Mouse (Mus musculus): Measurements from ENCODE around the gene Ano4. TPM values are rescaled to one million over a fixed set of nuclear protein-coding genes. Genes with fewer than 3 reads are reported as not detected.

Ano4 gene
- total and polyA plus RNA-seq, 2 experiments, result 0.09 TPM; not detected in 1

DNA sequence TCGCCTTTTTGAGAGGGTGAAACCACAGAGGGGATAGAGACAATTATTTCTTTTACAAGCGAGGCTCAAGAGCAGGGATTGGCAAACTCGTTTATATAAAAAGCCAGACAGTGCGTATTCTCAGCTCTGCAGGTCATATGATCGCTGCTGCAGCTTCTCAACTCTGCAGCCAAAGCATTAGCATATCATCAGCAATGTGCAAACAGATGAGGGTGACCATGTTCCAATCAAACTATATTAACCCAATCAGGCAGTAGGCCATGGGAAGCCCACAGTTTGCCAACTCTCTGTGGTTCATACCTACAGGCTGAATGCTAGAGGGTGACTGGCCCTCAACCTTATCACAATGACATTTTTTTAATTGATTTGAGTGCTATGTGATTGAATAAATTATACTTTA lies 64.2 kb downstream of the Ano4 start:
- TF ChIP-seq POLR2A (IDR thresholded peaks at IDR 0.05; ENCODE audit: extremely low read depth, insufficient read depth, low read length) (no peak), CTCF (IDR thresholded peaks at IDR 0.05; ENCODE audit: low read depth, low read length) (no peak)
- Histone ChIP-seq H3K27ac (replicated peaks; ENCODE audit: insufficient read depth, low read depth, low read length) (no peak overlapping the region), H3K79me2 (ENCODE audit: control insufficient read depth, insufficient read depth, low read length) (no peaks in the 10 kb centered on the region), H3K4me1 (ENCODE audit: control insufficient read depth, insufficient read depth, low read length) (no peaks in the 10 kb centered on the region), H3K4me3 (ENCODE audit: insufficient read depth, low read depth, low read length) (no peak overlapping the region), H3K27me3 (ENCODE audit: control insufficient read depth, insufficient read depth, low read length) (no peaks in the 10 kb centered on the region), H3K9ac (ENCODE audit: low read depth, low read length) (no peak overlapping the region), H3K36me3 (ENCODE audit: control insufficient read depth, insufficient read depth, low read length) (no peaks in the 10 kb centered on the region)
- WGBS, result 77% methylated on average over 5 of the region's 5 CpGs
- DNase-seq (ENCODE audit: extremely low read depth, low read depth, low spot score), result no peak

DNA sequence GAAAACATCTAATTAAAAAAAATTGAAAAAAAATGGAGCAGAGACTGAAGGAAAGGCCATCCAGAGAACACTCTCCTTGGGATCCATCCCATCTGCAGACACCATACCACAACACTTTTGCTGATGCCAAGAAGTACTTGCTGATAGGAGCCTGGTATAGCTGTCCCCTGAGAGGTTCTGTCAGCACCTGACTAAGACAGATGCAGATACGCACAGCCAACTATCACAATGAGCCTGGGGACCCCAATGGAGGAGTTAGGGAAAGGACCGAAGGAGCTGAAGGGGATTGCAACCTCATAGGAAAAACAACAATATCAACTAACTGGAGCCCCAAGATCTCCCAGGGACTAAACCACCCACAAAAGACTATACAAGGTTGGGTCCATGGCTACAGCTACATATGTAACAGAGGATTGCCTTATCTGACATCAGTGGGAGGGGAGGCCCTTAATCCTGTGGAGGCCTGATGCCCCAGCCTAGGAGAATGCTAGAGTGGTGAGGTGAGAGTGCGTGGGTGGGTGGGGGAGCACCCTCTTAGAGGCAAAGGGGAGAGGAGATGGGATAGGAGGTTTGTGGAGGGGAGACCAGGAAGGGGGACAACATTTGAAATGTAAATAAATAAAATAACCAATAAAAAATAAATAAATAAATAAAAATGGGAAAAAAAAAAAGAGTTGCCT lies 71.4 kb downstream of the Ano4 start:
- Histone ChIP-seq H3K9ac (ENCODE audit: low read depth, low read length) (no peak overlapping the region), H3K27ac (replicated peaks; ENCODE audit: insufficient read depth, low read depth, low read length) (no peak overlapping the region), H3K36me3 (ENCODE audit: control insufficient read depth, insufficient read depth, low read length) (no peaks in the 10 kb centered on the region), H3K79me2 (ENCODE audit: control insufficient read depth, insufficient read depth, low read length) (no peaks in the 10 kb centered on the region), H3K4me1 (ENCODE audit: control insufficient read depth, insufficient read depth, low read length) (no peaks in the 10 kb centered on the region), H3K27me3 (ENCODE audit: control insufficient read depth, insufficient read depth, low read length) (no peaks in the 10 kb centered on the region; the same call in 1 of the 2 replicates), H3K4me3 (ENCODE audit: insufficient read depth, low read depth, low read length) (no peak overlapping the region)
- DNase-seq (ENCODE audit: extremely low read depth, low read depth, low spot score), result no peak
- 92% methylated on average over 3 of the region's 3 CpGs for WGBS
- TF ChIP-seq POLR2A (IDR thresholded peaks at IDR 0.05; ENCODE audit: extremely low read depth, insufficient read depth, low read length), result no peak
- TF ChIP-seq CTCF (IDR thresholded peaks at IDR 0.05; ENCODE audit: low read depth, low read length), result no peak

DNA sequence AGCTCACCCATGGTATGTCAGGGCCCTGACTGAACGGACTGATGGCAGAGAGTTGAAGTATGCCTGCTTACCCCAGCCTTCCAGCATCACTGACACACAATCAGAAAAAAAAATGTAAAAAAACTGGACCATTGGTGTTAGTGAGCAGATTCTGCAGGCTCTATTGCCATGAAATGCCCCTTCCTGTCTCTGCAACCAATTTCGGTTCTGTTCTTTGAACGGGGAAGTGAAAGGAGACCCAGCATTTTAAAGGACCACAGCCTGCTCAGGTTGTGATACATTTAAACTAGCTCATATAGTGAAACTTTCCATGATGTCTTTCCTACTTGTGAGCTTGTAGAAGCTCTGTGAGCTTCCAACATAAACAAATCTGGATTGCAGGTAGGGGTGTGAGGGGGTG lies 77.2 kb downstream of the Ano4 start:
- TF ChIP-seq POLR2A (IDR thresholded peaks at IDR 0.05; ENCODE audit: extremely low read depth, insufficient read depth, low read length) (no peak), CTCF (IDR thresholded peaks at IDR 0.05; ENCODE audit: low read depth, low read length) (no peak)
- Histone ChIP-seq H3K27me3 (ENCODE audit: control insufficient read depth, insufficient read depth, low read length) (no peaks in the 10 kb centered on the region; the same call in 1 of the 2 replicates), H3K79me2 (ENCODE audit: control insufficient read depth, insufficient read depth, low read length) (no peaks in the 10 kb centered on the region), H3K4me3 (ENCODE audit: insufficient read depth, low read depth, low read length) (no peak overlapping the region), H3K36me3 (ENCODE audit: control insufficient read depth, insufficient read depth, low read length) (no peaks in the 10 kb centered on the region), H3K27ac (replicated peaks; ENCODE audit: insufficient read depth, low read depth, low read length) (no peak overlapping the region), H3K4me1 (ENCODE audit: control insufficient read depth, insufficient read depth, low read length) (no peaks in the 10 kb centered on the region), H3K9ac (ENCODE audit: low read depth, low read length) (no peak overlapping the region)
- DNase-seq (ENCODE audit: extremely low read depth, low read depth, low spot score), result no peak
- 80% methylated on average over 3 of the region's 3 CpGs for WGBS

DNA sequence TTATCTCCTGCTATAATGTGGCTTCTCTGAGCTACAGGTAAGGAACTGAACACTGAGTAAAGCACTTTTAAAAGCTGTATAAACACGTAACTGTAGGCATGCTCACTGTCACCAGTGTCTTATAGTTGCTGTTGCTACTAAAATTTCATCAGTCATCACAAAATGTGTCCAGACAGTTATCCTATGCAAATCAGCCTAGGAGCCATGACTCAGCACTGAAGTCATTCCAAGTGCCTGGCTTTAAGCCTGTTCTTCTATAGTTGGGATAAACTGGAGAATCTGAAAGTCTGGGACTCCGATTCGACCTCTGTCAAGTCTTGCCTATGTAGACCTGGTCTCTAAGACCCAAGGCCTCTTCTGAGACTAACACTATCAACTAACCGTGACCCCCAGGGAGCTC lies 81.2 kb downstream of the Ano4 start:
- 74% methylated on average over 4 of the region's 4 CpGs for WGBS
- TF ChIP-seq CTCF (IDR thresholded peaks at IDR 0.05; ENCODE audit: low read depth, low read length) (no peak), POLR2A (IDR thresholded peaks at IDR 0.05; ENCODE audit: extremely low read depth, insufficient read depth, low read length) (no peak)
- DNase-seq (ENCODE audit: extremely low read depth, low read depth, low spot score), result no peak
- Histone ChIP-seq H3K27ac (replicated peaks; ENCODE audit: insufficient read depth, low read depth, low read length) (no peak overlapping the region), H3K9ac (ENCODE audit: low read depth, low read length) (no peak overlapping the region), H3K27me3 (ENCODE audit: control insufficient read depth, insufficient read depth, low read length) (no peaks in the 10 kb centered on the region), H3K79me2 (ENCODE audit: control insufficient read depth, insufficient read depth, low read length) (no peaks in the 10 kb centered on the region), H3K4me1 (ENCODE audit: control insufficient read depth, insufficient read depth, low read length) (no peaks in the 10 kb centered on the region), H3K4me3 (ENCODE audit: insufficient read depth, low read depth, low read length) (no peak overlapping the region), H3K36me3 (ENCODE audit: control insufficient read depth, insufficient read depth, low read length) (no peaks in the 10 kb centered on the region)

DNA sequence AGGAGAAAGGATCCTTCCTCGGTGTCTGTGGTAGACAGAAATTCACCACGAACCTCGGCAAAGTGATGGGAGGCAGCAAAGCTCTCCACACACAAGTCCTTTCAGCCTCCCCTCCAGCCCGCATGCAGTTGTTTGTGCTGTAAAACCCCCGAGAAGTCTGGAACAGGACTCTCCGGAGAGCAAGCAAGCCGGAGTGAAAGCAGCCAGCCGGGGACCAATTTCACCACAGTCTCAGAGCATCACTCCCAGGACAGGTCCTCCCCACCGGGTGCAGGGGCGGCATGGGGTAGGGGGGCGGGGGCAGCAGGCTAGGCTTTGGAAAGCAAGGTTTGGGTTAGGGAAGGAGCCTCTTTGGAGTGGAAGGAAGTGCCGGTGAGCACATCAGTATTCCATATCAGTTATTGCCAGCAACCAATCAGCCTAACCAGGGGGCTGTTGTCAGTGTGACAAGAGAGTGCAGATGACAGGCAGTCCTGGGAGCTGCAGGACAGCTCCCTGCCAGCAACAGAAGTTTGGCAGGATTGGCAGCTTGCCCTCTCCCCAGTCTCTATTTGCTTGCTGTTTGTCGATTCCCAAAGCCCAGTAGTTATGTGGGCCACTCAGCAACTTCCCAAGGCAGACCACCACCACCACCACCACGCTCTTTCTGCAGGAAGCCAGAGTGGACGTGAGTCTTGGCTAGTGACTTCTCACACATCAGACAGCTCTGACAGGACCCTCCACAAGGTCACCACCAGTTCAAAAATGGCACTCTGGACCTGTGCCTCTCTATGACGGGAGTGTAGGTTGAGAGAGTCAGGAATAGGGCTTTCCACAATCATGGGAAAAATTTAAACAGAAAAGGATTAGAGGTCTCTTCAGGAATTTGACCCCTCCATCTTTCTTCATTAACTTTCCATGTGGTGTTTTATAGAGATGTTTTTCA lies 86.8 kb downstream of the Ano4 start:
- Histone ChIP-seq H3K79me2 (ENCODE audit: control insufficient read depth, insufficient read depth, low read length) (no peaks in the 10 kb centered on the region), H3K4me3 (ENCODE audit: insufficient read depth, low read depth, low read length) (no peak overlapping the region), H3K36me3 (ENCODE audit: control insufficient read depth, insufficient read depth, low read length) (no peaks in the 10 kb centered on the region), H3K9ac (ENCODE audit: low read depth, low read length) (no peak overlapping the region), H3K27ac (replicated peaks; ENCODE audit: insufficient read depth, low read depth, low read length) (no peak overlapping the region), H3K27me3 (ENCODE audit: control insufficient read depth, insufficient read depth, low read length) (peaks cover 3% of the 10 kb centered on the region; the same call in 1 of the 2 replicates), H3K4me1 (ENCODE audit: control insufficient read depth, insufficient read depth, low read length) (no peaks in the 10 kb centered on the region)
- 8% methylated on average over 16 of the region's 16 CpGs for WGBS
- no peak for DNase-seq (ENCODE audit: extremely low read depth, low read depth, low spot score)
- TF ChIP-seq CTCF (IDR thresholded peaks at IDR 0.05; ENCODE audit: low read depth, low read length), result no peak
- TF ChIP-seq POLR2A (IDR thresholded peaks at IDR 0.05; ENCODE audit: extremely low read depth, insufficient read depth, low read length), result no peak
